Mouse (Mus musculus): ENCODE data around the gene Tmem140. TPM values are rescaled to one million over a fixed set of nuclear protein-coding genes. Genes with fewer than 3 reads are reported as not detected.

Gene Tmem140
- polyA plus RNA-seq, 1 experiment from 2014 or later: 0.86 TPM

DNA sequence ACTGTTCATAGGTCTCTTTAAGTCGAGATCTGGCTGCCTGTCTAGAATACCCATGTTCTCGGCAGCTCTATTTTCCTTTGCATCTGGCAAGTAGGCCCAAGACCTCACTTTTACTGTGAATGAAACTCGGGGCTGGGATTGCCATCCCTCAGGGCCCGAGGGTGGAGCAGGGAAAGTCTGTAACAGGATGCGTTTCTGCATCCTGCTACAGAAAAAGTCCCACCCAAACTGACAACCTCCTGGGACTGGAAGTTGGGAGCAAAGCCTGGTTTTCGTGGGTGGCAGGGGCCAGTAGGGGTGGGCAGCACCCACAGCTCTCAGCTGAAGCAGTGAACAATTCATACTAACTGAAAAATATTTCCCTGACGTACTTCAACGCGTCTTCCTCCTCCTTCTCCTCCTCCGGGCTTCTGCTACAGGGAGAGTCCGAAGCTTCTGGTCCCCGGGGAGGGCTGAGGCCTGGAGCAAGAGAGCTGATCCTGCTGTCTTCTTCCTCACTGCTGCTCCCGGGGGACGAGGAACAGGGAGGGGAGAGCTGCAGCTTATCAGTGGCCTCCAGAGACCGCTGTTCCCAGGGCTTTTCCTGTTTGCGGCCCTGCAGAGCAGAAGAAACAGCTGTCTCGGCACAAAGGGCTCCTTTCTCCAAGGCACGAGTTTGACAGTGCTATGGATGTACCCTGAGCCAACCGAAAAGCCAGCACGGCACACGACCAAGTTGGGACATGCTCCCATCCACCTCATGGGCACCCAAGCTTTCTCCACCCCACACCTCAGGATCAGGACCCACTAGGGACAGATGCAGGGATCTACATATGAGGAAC, 11.4 kb downstream of the Tmem140 start:
- ATAC-seq (ENCODE audit: low read depth): no peak
- no peaks in the 10 kb centered on the region for H3K36me3 ChIP-seq (ENCODE audit: control insufficient read depth, insufficient read depth, low read length)
- peaks cover 8% of the 10 kb centered on the region for H3K4me1 ChIP-seq (ENCODE audit: control insufficient read depth, insufficient read depth, low read length)
- no peaks in the 10 kb centered on the region for H3K27me3 ChIP-seq (ENCODE audit: control insufficient read depth, insufficient read depth, low read length)
- H3K4me3 ChIP-seq (ENCODE audit: low read depth, low read length): no peak overlapping the region
- no peaks in the 10 kb centered on the region for H3K9me3 ChIP-seq (ENCODE audit: control insufficient read depth, low read length)
- no peak overlapping the region for H3K27ac ChIP-seq (ENCODE audit: low read depth, low read length)
- H3K4me2 ChIP-seq (ENCODE audit: low read depth, low read length): no peak overlapping the region
- H3K9ac ChIP-seq (replicated peaks; ENCODE audit: low read depth, low read length): no peak overlapping the region
- 74% methylated on average over 21 of the region's 21 CpGs for WGBS

DNA sequence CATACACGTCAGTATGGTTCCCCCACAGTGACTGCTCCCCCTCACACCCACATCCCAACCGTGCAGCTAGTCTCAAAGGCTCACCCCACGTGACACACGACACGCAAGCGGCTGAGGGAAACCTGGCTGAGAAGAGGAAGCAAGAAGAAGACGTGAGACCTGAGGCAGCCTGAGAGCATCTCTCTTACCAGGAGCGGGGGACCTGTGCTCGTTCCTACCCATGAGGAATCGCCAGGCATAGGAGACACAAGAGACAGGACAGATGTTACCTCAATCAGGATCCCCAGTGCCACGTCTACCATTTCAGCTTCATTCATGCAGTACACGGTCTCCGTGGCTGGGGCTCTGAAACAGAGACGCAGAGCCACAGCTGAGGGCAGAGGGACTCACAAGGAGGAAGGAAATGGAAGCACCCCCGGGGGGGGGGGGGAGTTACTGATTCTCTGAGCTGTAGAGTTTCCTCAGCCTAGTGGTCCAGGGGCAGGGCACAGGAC, 12.4 kb downstream of the Tmem140 start:
- peaks cover 8% of the 10 kb centered on the region for H3K4me1 ChIP-seq (ENCODE audit: control insufficient read depth, insufficient read depth, low read length)
- 87% methylated on average over 15 of the region's 15 CpGs for WGBS
- no peaks in the 10 kb centered on the region for H3K9me3 ChIP-seq (ENCODE audit: control insufficient read depth, low read length)
- no peak overlapping the region for H3K27ac ChIP-seq (ENCODE audit: low read depth, low read length)
- H3K27me3 ChIP-seq (ENCODE audit: control insufficient read depth, insufficient read depth, low read length): no peaks in the 10 kb centered on the region
- H3K4me2 ChIP-seq (ENCODE audit: low read depth, low read length): no peak overlapping the region
- H3K9ac ChIP-seq (replicated peaks; ENCODE audit: low read depth, low read length): no peak overlapping the region
- H3K4me3 ChIP-seq (ENCODE audit: low read depth, low read length): no peak overlapping the region
- ATAC-seq (ENCODE audit: low read depth): no peak
- no peaks in the 10 kb centered on the region for H3K36me3 ChIP-seq (ENCODE audit: control insufficient read depth, insufficient read depth, low read length)

DNA sequence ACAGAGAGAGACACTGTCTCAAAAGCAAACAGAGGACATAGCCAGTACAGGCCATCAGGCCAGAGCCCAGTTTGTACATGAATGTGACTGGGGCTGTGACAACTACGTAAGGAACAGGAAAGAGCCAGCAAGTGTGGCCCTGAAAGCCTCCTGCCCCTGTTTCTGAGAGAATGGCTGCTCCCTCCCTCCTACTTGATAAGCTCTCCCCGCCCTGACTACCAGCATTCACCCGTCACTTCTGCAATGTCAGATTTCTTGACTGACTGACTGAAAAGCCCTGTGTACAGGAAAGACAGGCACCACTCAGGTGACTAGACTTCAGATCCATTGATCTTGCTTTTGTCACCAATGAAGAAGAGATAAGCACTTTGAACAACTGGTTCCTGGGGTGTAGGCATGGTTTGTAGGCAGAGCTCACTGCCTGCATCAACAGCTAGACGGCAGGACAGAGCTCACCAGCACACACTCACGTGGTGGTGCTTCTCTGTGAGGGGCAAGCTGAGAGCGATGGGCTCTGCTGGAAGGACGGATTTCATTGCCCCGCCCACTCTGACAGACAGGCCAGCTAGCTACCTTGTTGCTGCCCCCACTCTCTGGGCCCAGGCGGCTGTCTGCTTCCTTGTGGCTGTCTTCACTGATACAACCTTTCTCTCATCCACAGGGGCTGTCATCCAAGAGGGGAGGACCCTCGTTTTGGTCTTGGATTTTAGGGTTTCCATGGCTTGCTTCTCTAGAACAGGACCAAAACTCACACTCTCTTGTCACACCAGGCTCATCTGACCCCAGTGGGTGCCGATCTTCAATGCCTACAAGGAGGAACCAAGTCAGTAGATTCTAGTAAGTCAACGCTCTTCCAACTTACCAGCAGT, 13.3 kb downstream of the Tmem140 start:
- ATAC-seq (ENCODE audit: low read depth): no peak
- H3K4me3 ChIP-seq (ENCODE audit: low read depth, low read length): no peak overlapping the region; the same call in 1 of the 2 replicates
- H3K9me3 ChIP-seq (ENCODE audit: control insufficient read depth, low read length): no peaks in the 10 kb centered on the region
- H3K9ac ChIP-seq (replicated peaks; ENCODE audit: low read depth, low read length): no peak overlapping the region
- H3K36me3 ChIP-seq (ENCODE audit: control insufficient read depth, insufficient read depth, low read length): no peaks in the 10 kb centered on the region
- 71% methylated on average over 12 of the region's 12 CpGs for WGBS
- peak overlapping the region; percentile 74; the same call in 1 of the 2 replicates for H3K4me2 ChIP-seq (ENCODE audit: low read depth, low read length)
- H3K27me3 ChIP-seq (ENCODE audit: control insufficient read depth, insufficient read depth, low read length): no peaks in the 10 kb centered on the region
- H3K27ac ChIP-seq (ENCODE audit: low read depth, low read length): no peak overlapping the region
- H3K4me1 ChIP-seq (ENCODE audit: control insufficient read depth, insufficient read depth, low read length): peaks cover 8% of the 10 kb centered on the region

DNA sequence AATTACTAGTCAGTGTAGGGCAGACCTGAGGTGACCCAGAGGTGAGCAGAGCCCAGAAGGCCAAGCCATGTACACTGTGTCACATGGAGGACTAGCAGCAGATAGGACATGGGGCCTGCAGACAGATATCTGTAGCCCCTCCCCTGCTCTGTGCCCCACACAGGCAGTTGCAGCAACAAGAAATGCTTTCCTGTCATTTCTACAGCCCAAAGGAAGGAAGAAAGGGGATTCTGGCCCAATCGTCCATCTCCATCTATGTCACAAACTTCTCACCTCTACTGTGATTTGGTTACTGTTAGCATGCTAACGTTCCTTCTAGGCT, 13.8 kb downstream of the Tmem140 start:
- no peaks in the 10 kb centered on the region for H3K36me3 ChIP-seq (ENCODE audit: control insufficient read depth, insufficient read depth, low read length)
- peak overlapping the region; percentile 76; the same call in 1 of the 2 replicates for H3K9ac ChIP-seq (replicated peaks; ENCODE audit: low read depth, low read length)
- H3K4me3 ChIP-seq (ENCODE audit: low read depth, low read length): peak overlapping the region; percentile 64; the same call in 1 of the 2 replicates
- H3K4me2 ChIP-seq (ENCODE audit: low read depth, low read length): peak overlapping the region; percentile 74
- no peaks in the 10 kb centered on the region for H3K9me3 ChIP-seq (ENCODE audit: control insufficient read depth, low read length)
- 55% methylated on average over 2 of the region's 2 CpGs for WGBS
- peaks cover 8% of the 10 kb centered on the region for H3K4me1 ChIP-seq (ENCODE audit: control insufficient read depth, insufficient read depth, low read length)
- ATAC-seq (ENCODE audit: low read depth): no peak
- H3K27me3 ChIP-seq (ENCODE audit: control insufficient read depth, insufficient read depth, low read length): no peaks in the 10 kb centered on the region
- no peak overlapping the region for H3K27ac ChIP-seq (ENCODE audit: low read depth, low read length)

DNA sequence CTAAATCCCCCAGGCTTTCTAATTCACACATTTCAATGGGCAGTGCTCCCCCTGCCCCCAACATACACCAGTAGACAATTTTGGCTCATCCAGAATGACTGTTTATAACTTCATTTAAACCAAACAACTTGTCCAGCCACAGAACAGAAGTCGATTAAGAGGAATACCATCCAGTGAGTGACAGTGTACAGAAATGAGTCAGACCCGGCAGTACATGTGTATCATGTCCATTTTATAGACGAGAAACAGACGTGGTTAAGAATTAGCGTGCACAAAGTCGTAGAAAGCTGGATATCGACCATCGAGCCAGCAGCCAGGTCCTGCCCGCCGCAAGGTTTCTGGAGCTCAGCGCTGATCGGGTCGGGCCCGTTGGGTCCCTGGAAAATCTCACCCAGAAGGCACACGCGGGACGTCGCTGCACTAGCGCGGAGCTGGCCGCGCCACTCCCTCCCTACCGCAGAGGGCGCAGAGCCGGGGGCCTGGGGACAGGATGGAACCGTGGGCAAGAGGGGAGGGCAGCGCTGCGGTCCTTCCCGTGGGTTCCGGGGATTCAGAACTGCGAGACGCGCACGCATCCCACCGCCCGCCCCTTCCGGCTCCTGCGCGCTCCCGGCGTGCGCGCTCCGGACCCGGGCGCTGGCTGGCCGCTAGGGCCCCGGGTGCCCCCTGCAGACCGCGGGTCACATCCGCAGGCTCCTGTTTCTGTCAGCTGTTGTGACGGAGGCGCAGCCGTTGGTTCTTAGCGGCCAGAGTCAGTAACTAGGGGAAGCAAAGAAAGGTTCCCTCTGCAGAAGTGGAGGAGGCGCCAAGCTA, 14.8 kb downstream of the Tmem140 start, which contains the start of gene Cyren:
Cyren (minus strand) TSS at position 552 of the 813 bp plus-strand sequence.
- WGBS: 0% methylated on average over 49 of the region's 56 CpGs
- Histone ChIP-seq H3K9me3 (ENCODE audit: control insufficient read depth, low read length) (no peaks in the 10 kb centered on the region), H3K4me3 (ENCODE audit: low read depth, low read length) (peak within 1 kb of the TSS; percentile 64), H3K4me2 (ENCODE audit: low read depth, low read length) (peak within 1 kb of the TSS; percentile 74), H3K9ac (replicated peaks; ENCODE audit: low read depth, low read length) (peak within 1 kb of the TSS; percentile 76), H3K27me3 (ENCODE audit: control insufficient read depth, insufficient read depth, low read length) (no peaks in the 10 kb centered on the region), H3K27ac (ENCODE audit: low read depth, low read length) (peak within 1 kb of the TSS; percentile 85), H3K4me1 (ENCODE audit: control insufficient read depth, insufficient read depth, low read length) (peaks cover 8% of the 10 kb centered on the region), H3K36me3 (ENCODE audit: control insufficient read depth, insufficient read depth, low read length) (no peaks in the 10 kb centered on the region)
- ATAC-seq (ENCODE audit: low read depth): peak; percentile 93

DNA sequence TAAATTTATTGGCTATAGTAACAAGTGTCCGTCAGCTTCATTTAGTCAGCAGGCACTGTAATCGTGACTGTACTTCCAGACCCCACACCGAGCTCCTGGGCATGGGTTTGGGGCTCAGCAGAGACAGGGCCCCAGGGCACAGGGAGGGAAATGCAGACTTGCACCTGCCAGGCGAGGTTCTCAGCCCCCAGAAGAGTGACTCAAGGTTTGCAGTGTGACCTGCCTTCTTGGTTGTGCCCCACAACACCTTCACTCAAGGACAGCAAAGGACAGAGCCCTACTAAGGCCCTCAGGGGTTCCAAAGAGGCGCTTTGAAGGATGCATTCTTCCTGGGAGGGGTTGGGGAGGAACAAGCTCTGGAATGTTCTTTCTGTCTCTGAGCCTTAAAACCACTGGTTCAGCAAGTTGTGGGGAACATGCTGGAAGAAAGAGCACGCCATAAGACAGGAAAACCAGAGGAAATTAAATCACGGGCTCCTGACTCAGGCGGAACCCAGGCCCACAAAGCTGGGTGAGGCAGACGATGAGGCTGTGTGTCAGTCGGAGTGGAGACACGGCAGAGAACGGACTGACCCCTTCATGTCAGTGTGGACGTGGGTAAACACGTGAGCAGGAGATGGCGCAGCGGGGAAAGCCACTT, 16.3 kb downstream of the Tmem140 start:
- WGBS: 93% methylated on average over 16 of the region's 16 CpGs
- no peaks in the 10 kb centered on the region for H3K9me3 ChIP-seq (ENCODE audit: control insufficient read depth, low read length)
- H3K36me3 ChIP-seq (ENCODE audit: control insufficient read depth, insufficient read depth, low read length): peaks cover 6% of the 10 kb centered on the region; the same call in 1 of the 2 replicates
- peaks cover 8% of the 10 kb centered on the region for H3K4me1 ChIP-seq (ENCODE audit: control insufficient read depth, insufficient read depth, low read length)
- no peaks in the 10 kb centered on the region for H3K27me3 ChIP-seq (ENCODE audit: control insufficient read depth, insufficient read depth, low read length)
- H3K9ac ChIP-seq (replicated peaks; ENCODE audit: low read depth, low read length): no peak overlapping the region
- H3K27ac ChIP-seq (ENCODE audit: low read depth, low read length): no peak overlapping the region
- no peak overlapping the region for H3K4me2 ChIP-seq (ENCODE audit: low read depth, low read length)
- H3K4me3 ChIP-seq (ENCODE audit: low read depth, low read length): no peak overlapping the region
- no peak for ATAC-seq (ENCODE audit: low read depth)

DNA sequence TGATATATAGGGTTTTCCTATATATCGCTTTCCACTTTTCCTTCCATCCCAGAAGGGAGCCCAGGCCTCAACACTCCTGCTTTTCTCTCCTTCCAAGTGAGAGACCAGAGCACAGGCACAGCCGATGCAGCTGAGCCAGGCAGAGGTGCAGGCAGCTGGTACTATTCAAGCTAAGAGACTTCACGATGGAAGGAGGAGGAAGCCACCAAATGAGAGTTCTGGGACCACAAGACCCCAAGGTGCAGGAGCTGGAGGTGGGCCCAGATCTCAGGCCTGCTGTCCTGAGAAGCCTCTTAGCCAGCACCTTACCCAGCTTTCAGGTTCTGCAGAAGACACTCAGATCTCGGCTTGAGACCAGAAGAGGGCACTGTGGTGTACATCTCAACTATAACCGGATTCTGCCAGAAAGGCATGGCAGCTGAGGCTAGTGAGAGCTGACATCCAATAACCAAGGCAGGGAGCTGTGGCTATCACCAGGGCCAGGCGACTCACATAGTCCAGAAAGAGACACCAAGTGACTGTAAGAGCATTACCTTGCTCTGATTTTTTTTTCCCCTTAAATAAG, 17.0 kb downstream of the Tmem140 start:
- WGBS: 59% methylated on average over 6 of the region's 6 CpGs
- no peak overlapping the region for H3K4me3 ChIP-seq (ENCODE audit: low read depth, low read length)
- H3K36me3 ChIP-seq (ENCODE audit: control insufficient read depth, insufficient read depth, low read length): peaks cover 6% of the 10 kb centered on the region; the same call in 1 of the 2 replicates
- H3K27me3 ChIP-seq (ENCODE audit: control insufficient read depth, insufficient read depth, low read length): no peaks in the 10 kb centered on the region
- no peak overlapping the region for H3K4me2 ChIP-seq (ENCODE audit: low read depth, low read length)
- no peak for ATAC-seq (ENCODE audit: low read depth)
- H3K4me1 ChIP-seq (ENCODE audit: control insufficient read depth, insufficient read depth, low read length): peaks cover 8% of the 10 kb centered on the region
- no peaks in the 10 kb centered on the region for H3K9me3 ChIP-seq (ENCODE audit: control insufficient read depth, low read length)
- H3K27ac ChIP-seq (ENCODE audit: low read depth, low read length): no peak overlapping the region
- H3K9ac ChIP-seq (replicated peaks; ENCODE audit: low read depth, low read length): no peak overlapping the region

DNA sequence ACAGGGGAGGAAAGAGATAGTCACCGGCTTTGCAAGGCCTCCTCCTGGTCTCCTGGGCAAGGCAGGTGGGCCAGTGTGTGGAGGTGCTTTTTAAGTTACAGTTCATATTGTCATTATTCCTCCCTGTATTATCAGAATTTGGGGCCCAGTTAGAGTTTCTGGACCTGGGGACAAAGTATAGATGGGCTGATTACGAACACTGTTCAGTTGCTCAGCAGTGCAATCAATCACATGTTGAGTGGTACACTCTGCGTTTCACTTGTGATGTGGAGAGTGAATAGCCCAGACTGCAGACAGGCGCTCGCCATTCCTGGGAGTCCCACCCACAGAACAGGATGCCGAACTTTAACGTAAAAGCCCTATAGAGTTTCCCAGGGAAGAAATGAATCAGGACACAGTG, 21.8 kb downstream of the Tmem140 start:
- H3K36me3 ChIP-seq (ENCODE audit: control insufficient read depth, insufficient read depth, low read length): peaks cover 14% of the 10 kb centered on the region; the same call in 1 of the 2 replicates
- H3K27ac ChIP-seq (ENCODE audit: low read depth, low read length): no peak overlapping the region
- WGBS: 86% methylated on average over 7 of the region's 7 CpGs
- no peak overlapping the region for H3K9ac ChIP-seq (replicated peaks; ENCODE audit: low read depth, low read length)
- no peaks in the 10 kb centered on the region for H3K27me3 ChIP-seq (ENCODE audit: control insufficient read depth, insufficient read depth, low read length)
- no peaks in the 10 kb centered on the region for H3K9me3 ChIP-seq (ENCODE audit: control insufficient read depth, low read length)
- H3K4me3 ChIP-seq (ENCODE audit: low read depth, low read length): no peak overlapping the region
- no peak for ATAC-seq (ENCODE audit: low read depth)
- H3K4me2 ChIP-seq (ENCODE audit: low read depth, low read length): no peak overlapping the region
- peaks cover 7% of the 10 kb centered on the region for H3K4me1 ChIP-seq (ENCODE audit: control insufficient read depth, insufficient read depth, low read length)
